ENCODE assay signal across 13 mouse cellular contexts in genomic region chr7:125829121-125829666, GRCm38 (mm10).
A peak's percentile ranks its signal among the peaks of the same experiment; 100 is the strongest.
DNase-seq lines count a peak whose midpoint lies in the region; ATAC-seq and TF ChIP-seq lines count a peak whose summit lies in the region.
"Had no signal": no experiment of that assay in that cellular context is flagged by ENCODE, and none has a peak within 500 bp of the region (broad histone marks: within the 10 kb centered on the region; RNA-seq: fewer than 3 reads in every experiment).

No protein-coding gene starts in this region.

- no peaks in the 10 kb centered on the region for H3K9me3 ChIP-seq in liver, embryonic 11.5 days (ENCODE audit: control insufficient read depth, low read length)
- no peaks in the 10 kb centered on the region for H3K9me3 ChIP-seq in embryonic facial prominence, embryonic 14.5 days (ENCODE audit: control insufficient read depth, low read length)
- no peaks in the 10 kb centered on the region for H3K9me3 ChIP-seq in heart, postnatal 0 days (replicated peaks; ENCODE audit: control insufficient read depth, low read length)
- H3K9me3 ChIP-seq in midbrain, embryonic 15.5 days, result no peaks in the 10 kb centered on the region
- H3K9me3 ChIP-seq: neural tube, embryonic 12.5 days had no signal

- H3K27me3 ChIP-seq in liver, embryonic 11.5 days (replicated peaks; ENCODE audit: control insufficient read depth, insufficient read depth, low read length), result no peaks in the 10 kb centered on the region
- H3K27me3 ChIP-seq in embryonic facial prominence, embryonic 14.5 days (replicated peaks; ENCODE audit: control insufficient read depth, insufficient read depth, low read length), result no peaks in the 10 kb centered on the region
- no peaks in the 10 kb centered on the region for H3K27me3 ChIP-seq in heart, postnatal 0 days (ENCODE audit: control insufficient read depth, insufficient read depth, low read length)
- no peaks in the 10 kb centered on the region for H3K27me3 ChIP-seq in midbrain, embryonic 15.5 days (replicated peaks)
- H3K27me3 ChIP-seq: neural tube, embryonic 12.5 days had no signal

- no peak overlapping the region for H3K9ac ChIP-seq in liver, embryonic 11.5 days (ENCODE audit: low read depth, low read length)
- no peak overlapping the region for H3K9ac ChIP-seq in embryonic facial prominence, embryonic 14.5 days (ENCODE audit: low read depth, low read length)
- H3K9ac ChIP-seq in heart, postnatal 0 days (replicated peaks; ENCODE audit: low read depth, low read length), result no peak overlapping the region
- no peak overlapping the region for H3K9ac ChIP-seq in midbrain, embryonic 15.5 days
- H3K9ac ChIP-seq: neural tube, embryonic 12.5 days had no signal

- H3K4me1 ChIP-seq in liver, embryonic 11.5 days (replicated peaks; ENCODE audit: control insufficient read depth, insufficient read depth, low read length), result peaks cover 8% of the 10 kb centered on the region
- H3K4me1 ChIP-seq in embryonic facial prominence, embryonic 14.5 days (ENCODE audit: control insufficient read depth, insufficient read depth, low read length), result peaks cover 47% of the 10 kb centered on the region
- peaks cover 59% of the 10 kb centered on the region for H3K4me1 ChIP-seq in heart, postnatal 0 days (ENCODE audit: control insufficient read depth, insufficient read depth)
- H3K4me1 ChIP-seq in midbrain, embryonic 15.5 days, result peaks cover 23% of the 10 kb centered on the region

- TF ChIP-seq CTCF in heart, postnatal 0 days (IDR thresholded peaks at IDR 0.05; ENCODE audit: low read depth), result no peak

- no peak for ATAC-seq in liver, embryonic 11.5 days (replicated peaks; ENCODE audit: low FRiP score)
- no peak for ATAC-seq in embryonic facial prominence, embryonic 14.5 days (ENCODE audit: low read depth)
- peak; percentile 77 for ATAC-seq in heart, postnatal 0 days (ENCODE audit: insufficient read depth, low read depth)
- peak; percentile 60 for ATAC-seq in midbrain, embryonic 15.5 days (replicated peaks)

- 43% methylated on average over 3 of the region's 3 CpGs for whole genome bisulfite sequencing in liver, embryonic 11.5 days
- 24% methylated on average over 3 of the region's 3 CpGs for WGBS in embryonic facial prominence, embryonic 14.5 days
- WGBS in heart, postnatal 0 days, result 21% methylated on average over 3 of the region's 3 CpGs
- WGBS in midbrain, embryonic 15.5 days, result 48% methylated on average over 3 of the region's 3 CpGs

- H3K4me3 ChIP-seq in liver, embryonic 11.5 days (ENCODE audit: low read depth, low read length), result no peak overlapping the region
- no peak overlapping the region for H3K4me3 ChIP-seq in embryonic facial prominence, embryonic 14.5 days (ENCODE audit: low read depth, low read length)
- no peak overlapping the region for H3K4me3 ChIP-seq in heart, postnatal 0 days (ENCODE audit: low read depth, low read length)
- H3K4me3 ChIP-seq in midbrain, embryonic 15.5 days, result no peak overlapping the region
- H3K4me3 ChIP-seq: neural tube, embryonic 12.5 days had no signal

- H3K36me3 ChIP-seq in liver, embryonic 11.5 days (ENCODE audit: control insufficient read depth, insufficient read depth, low read length), result no peaks in the 10 kb centered on the region
- 0 out of 2 replicates have a peak, but pooled peaks cover 2% of the 10 kb centered on the region for H3K36me3 ChIP-seq in embryonic facial prominence, embryonic 14.5 days (ENCODE audit: control insufficient read depth, insufficient read depth, low read length)
- no peaks in the 10 kb centered on the region for H3K36me3 ChIP-seq in heart, postnatal 0 days (replicated peaks; ENCODE audit: control insufficient read depth, insufficient read depth, low read length)
- H3K36me3 ChIP-seq in midbrain, embryonic 15.5 days (replicated peaks), result no peaks in the 10 kb centered on the region
- H3K36me3 ChIP-seq: neural tube, embryonic 12.5 days had no signal

- peak; percentile 13 for DNase-seq in liver
- DNase-seq in liver, embryonic 11.5 days (ENCODE audit: low spot score), result no peak
- DNase-seq in embryonic facial prominence, embryonic 14.5 days (ENCODE audit: low spot score), result peak; percentile 54
- peak; percentile 82 for DNase-seq in heart, postnatal 0 days (ENCODE audit: low spot score)
- no peak for DNase-seq in layer of hippocampus, postnatal 36 days
- no peak for DNase-seq in frontal cortex, adult 2 months (ENCODE audit: extremely low spot score in 1 of 2, low spot score in 1 of 2)
- DNase-seq in layer of hippocampus, postnatal 10 days (ENCODE audit: low spot score in 2 of 2), result no peak
- DNase-seq: cerebellum, adult 11 months; lung, postnatal 14 days; spleen, adult 18-20 months; thymus, postnatal 36 days had no signal

- no peak overlapping the region for H3K27ac ChIP-seq in liver, embryonic 11.5 days (ENCODE audit: low read depth, low read length)
- H3K27ac ChIP-seq in embryonic facial prominence, embryonic 14.5 days (replicated peaks; ENCODE audit: low read depth, low read length), result 0 out of 2 replicates have a peak overlapping the region, but pooled peaks have one; percentile 53
- peak overlapping the region; percentile 71 for H3K27ac ChIP-seq in heart, postnatal 0 days (ENCODE audit: low read depth)
- peak overlapping the region; percentile 68 for H3K27ac ChIP-seq in midbrain, embryonic 15.5 days
- H3K27ac ChIP-seq: neural tube, embryonic 12.5 days had no signal

- TF ChIP-seq EP300 in heart, postnatal 0 days (IDR thresholded peaks at IDR 0.05; ENCODE audit: low read depth), result no peak

- no peak overlapping the region for H3K4me2 ChIP-seq in liver, embryonic 11.5 days
- H3K4me2 ChIP-seq in embryonic facial prominence, embryonic 14.5 days (ENCODE audit: low read depth, low read length), result no peak overlapping the region
- peak overlapping the region; percentile 12; the same call in 1 of the 2 replicates for H3K4me2 ChIP-seq in heart, postnatal 0 days (ENCODE audit: low read depth, low read length)
- no peak overlapping the region for H3K4me2 ChIP-seq in midbrain, embryonic 15.5 days
- H3K4me2 ChIP-seq: neural tube, embryonic 12.5 days had no signal

Comparison
In these comparisons a context has a peak if more than half of its experiments do, and no peak if none do; other contexts are left out.
1. DNase-seq: peak in liver (single experiment), embryonic facial prominence, embryonic 14.5 days (single experiment) and heart, postnatal 0 days (single experiment); none in liver, embryonic 11.5 days (single experiment), layer of hippocampus, postnatal 36 days (0 of 2), frontal cortex, adult 2 months (0 of 2) and layer of hippocampus, postnatal 10 days (0 of 2).
2. ATAC-seq: peak in heart, postnatal 0 days (single experiment) and midbrain, embryonic 15.5 days (single experiment); none in liver, embryonic 11.5 days (single experiment) and embryonic facial prominence, embryonic 14.5 days (single experiment).